Mouse (Mus musculus) retina, postnatal 7 days (tissue): ENCODE measurements around the gene Adcy1.
"Not testable (repeated sequence)": the region's sequence is repeated elsewhere in the genome, so short reads cannot be mapped to it uniquely, and the experiment has no call there.

Experiments
- DNase-seq: peaks from one replicate; pipeline ENCODE4 v3.0.0-alpha.2; 2012; ENCODE audit warnings: low read depth, low spot score

The Adcy1 gene

DNA sequence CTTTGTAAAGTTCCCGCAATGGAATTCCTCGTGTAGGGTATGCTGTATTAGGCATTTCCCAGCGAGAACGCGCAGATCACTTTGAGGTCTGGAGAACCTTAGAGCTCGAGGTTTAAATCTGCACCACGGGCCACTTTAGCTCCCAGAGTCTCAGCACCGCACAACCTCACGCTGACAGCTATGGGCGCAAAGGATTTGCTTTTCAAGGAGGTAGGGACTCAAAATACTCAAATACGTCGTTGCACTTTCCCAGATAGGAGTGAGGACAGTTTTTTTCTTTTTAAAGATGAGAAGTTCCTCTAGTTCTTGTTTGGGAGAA, 151.0 kb downstream of the Adcy1 start:
- DNase-seq: no peak

DNA sequence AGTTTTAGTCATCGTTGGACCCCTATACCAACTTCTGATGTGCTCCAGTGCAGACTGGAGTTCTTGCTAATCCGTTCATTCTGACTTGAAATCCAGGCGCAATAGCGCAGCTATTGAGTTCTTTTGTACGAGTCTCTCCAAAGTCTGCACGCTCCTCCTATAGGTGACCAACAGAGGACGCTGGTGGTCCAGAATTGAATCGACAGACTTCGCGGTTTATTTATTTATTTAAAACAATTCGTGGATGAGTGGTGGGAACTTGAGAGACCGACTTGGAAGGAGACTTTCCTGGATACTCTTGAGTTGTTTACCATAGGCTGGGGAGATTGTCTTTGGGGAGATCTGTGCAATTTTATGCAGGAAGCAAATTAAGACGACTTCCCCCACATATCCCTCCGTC, 151.5 kb downstream of the Adcy1 start:
- DNase-seq: peak; percentile 23

DNA sequence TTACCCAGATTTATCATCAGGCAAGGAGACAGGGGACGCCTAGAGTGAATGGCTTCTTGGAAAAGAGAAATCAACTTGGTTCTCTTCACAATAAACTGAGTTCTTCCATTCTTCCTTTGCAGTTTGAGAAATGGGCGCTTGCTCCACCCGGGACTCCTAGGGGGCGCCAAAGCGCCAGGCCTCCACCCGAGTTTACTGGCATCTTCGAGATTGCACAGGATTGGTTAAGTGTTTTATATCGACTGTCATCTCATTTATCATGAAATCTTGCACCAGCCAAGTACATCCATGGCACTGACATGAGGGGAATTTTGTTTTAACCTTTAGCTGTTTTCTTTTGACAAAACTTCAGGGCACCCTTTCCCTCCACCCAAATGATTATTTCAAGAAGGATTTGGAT, 152.4 kb downstream of the Adcy1 start:
- DNase-seq: no peak

DNA sequence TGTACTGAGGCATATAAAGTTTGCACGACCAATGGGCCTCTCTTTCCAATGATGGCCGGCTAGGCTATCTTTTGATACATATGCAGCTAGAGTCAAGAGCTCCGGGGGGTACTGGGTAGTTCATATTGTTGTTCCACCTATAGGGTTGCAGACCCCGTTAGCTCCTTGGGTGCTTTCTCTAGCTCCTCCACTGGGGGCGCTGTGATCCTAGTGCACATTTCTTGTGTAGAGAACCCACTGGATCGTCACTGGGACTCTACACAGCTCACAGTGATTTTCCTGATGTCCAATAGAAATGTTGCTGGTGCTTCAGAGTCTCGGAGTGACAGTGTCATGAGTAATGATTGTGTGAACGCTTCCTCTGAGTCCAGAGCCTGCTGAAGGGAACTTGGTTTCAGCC, 158.5 kb downstream of the Adcy1 start:
- DNase-seq: not testable (repeated sequence)

DNA sequence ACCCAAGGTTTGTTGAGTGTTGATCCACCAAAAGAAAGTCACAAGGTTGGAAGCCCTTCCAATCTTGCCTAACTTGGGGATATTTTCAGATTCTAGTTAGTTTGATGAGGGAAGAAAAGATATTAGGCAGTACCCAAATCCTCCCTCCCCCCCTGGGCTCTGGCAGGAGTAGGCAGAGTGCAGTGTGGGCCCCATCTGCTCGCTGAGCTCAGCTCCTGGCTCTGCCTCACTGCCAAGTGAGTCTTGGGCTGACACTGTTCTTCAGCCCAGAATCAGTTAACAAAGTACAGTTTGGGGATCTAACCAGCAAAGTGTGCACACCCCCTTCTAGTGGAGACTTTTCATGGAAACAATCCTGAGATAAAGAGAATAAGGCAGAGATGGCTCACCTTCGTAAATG, 162.9 kb downstream of the Adcy1 start:
- DNase-seq: no peak

DNA sequence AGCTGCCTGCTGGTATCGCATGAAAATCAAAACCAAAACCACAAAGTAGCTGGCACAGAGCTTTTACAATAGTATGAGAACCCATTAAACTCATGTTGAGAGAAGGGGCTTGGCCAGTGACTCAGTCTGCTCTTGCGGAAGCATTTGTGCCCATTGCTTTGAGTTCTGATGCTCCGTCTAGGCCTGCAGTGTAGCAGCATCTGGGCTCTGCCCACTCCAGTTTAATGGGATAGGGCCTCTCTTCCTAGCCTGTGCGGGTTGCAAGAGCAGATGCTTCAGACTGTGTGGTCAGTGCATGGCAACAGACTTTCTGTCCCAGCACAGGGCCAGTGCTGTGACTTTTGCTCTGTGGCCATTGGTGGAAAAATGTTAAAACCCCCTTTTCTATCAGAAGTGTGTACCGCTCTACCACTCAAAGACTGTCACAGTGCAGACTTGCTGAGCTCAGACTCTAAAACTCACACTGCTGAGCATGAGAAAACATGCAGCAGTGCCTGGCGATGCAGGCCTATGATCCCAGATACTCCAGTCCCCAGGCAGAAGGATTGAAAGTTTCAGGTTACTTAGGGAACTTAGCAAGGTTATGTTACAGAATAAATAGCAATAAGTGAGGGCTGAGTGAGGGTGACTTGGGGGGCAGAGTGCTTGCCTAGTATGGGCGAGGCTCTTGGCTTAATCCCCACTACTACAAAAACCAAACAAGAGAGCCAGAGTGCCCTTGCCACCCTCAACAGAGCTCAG, 163.7 kb downstream of the Adcy1 start:
- no peak for DNase-seq

DNA sequence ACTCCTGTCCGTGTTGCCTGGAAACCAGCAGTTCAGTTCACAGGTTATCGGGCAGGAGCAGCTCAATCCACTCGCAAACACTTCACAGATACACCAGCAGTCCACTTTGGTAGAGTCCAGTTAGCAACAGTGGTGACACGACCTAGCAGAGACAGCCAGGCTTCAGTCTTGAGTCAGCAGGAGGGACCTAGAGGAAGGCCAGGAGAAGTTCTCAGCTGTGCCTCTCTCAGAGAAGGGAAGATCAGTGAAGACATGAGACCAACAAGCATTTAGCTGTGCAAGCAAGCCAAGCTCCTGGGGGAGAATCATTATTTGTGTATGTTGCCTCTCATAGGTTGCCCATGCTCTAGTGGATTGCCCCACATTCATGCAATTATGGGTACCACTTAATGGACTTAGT, 164.8 kb downstream of the Adcy1 start:
- no peak for DNase-seq
